Mouse (Mus musculus) forebrain, embryonic 13.5 days (tissue): ENCODE data around the gene Dguok. TPM values are rescaled to one million over a fixed set of nuclear protein-coding genes. Genes with fewer than 3 reads are reported as not detected.

Experiments
- ATAC-seq: fragments of 200-750 bp; cut with Nextera tagmentation; 2 replicates; pipeline ENCODE4 v1.8.0; 2017
- H3K27ac ChIP-seq: fragments of 300-500 bp; sonication (generic); 2 replicates; pipeline ENCODE4 v1.5.1; 2015; ENCODE audit warnings: inconsistent platforms, mild to moderate bottlenecking, moderate library complexity
- H3K27me3 ChIP-seq: fragments of 300-500 bp; sonication (generic); 2 replicates; pipeline ENCODE4 v1.6.1; 2015; ENCODE audit warnings: mild to moderate bottlenecking, inconsistent platforms
- H3K36me3 ChIP-seq: fragments of 300-500 bp; sonication (generic); 2 replicates; pipeline ENCODE4 v1.6.1; 2015; ENCODE audit warnings: mild to moderate bottlenecking, inconsistent platforms; ENCODE audit not compliant: poor library complexity, severe bottlenecking
- H3K4me1 ChIP-seq: fragments of 300-500 bp; sonication (generic); 2 replicates; pipeline ENCODE4 v1.6.1; 2015; ENCODE audit warnings: inconsistent platforms
- H3K4me2 ChIP-seq: fragments of 300-500 bp; sonication (generic); 2 replicates; pipeline ENCODE4 v1.6.1; 2015; ENCODE audit warnings: inconsistent platforms, mild to moderate bottlenecking, moderate library complexity
- H3K4me3 ChIP-seq: fragments of 300-500 bp; sonication (generic); 2 replicates; pipeline ENCODE4 v1.5.1; 2015; ENCODE audit warnings: mild to moderate bottlenecking, inconsistent platforms
- H3K9ac ChIP-seq: fragments of 300-500 bp; sonication (generic); 2 replicates; pipeline ENCODE4 v1.6.1; 2015; ENCODE audit warnings: mild to moderate bottlenecking, inconsistent platforms
- H3K9me3 ChIP-seq: fragments of 300-500 bp; sonication (generic); replicated peaks from 2 replicates; pipeline ENCODE4 v1.6.1; 2016; ENCODE audit warnings: inconsistent platforms
- WGBS: fragments of 180-500 bp; shearing (Covaris S2); methylation state at CpG from one replicate; pipeline ENCODE4 v1.1.7; 2015; 5-methylcytosine and 5-hydroxymethylcytosine counted together
- polyA plus RNA-seq: library from polyadenylated mRNA; unstranded; fragments of >200 nt; fragmentation: Nextera tagmentation; extraction: Ambion mirVana; gene quantifications from 2 replicates; pipeline ENCODE4 v1.2.1, GENCODE M21; 2015

The Dguok gene
- polyA plus RNA-seq, 1 experiment from 2014 or later = 68.9 TPM

DNA sequence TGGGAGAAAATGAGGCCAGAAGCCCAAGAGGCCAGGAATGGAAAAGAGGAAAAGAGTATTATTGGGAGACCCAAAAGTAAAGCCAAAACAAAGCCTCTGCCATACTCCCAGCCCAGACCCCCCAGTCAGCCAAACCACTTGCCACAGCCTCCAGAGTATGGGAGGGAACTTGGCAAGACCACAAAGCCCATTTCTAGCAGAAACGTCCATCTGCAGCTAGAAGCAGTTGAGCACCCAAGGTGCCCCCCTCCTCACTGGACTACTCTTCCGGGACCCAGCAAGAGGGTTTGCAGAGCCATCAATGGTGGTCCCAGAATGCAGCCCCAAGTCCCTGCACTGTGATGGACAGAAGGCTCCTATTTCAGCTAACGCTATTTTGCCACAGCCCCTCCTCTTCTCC is 69.0 kb downstream of the Dguok start:
- peak overlapping the region; percentile 1; the same call in 1 of the 2 replicates for H3K9ac ChIP-seq
- WGBS = 33% methylated on average over 3 of the region's 3 CpGs

DNA sequence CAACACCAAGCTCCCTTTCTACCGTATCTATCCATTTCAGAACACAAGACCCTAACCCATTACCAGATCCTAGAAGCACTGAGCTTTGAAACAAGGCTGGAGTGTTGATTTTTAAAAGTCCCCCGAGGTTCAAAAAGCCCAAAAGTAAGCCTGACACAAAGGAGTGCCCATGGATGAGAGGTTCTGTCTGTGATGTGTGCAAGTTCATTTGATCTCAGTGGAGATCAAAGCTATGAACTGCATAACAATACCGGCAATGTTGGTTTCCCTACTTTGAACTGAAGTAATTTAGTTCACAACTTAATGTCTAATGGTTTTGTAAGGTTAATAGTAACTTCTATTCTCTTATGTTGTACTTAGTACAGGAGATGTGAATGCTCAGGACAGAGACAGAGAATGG is 69.5 kb downstream of the Dguok start:
- ATAC-seq = no peak
- Histone ChIP-seq H3K27ac (no peak overlapping the region), H3K36me3 (peaks cover 29% of the 10 kb centered on the region), H3K4me1 (peaks cover 85% of the 10 kb centered on the region), H3K4me3 (no peak overlapping the region), H3K27me3 (no peaks in the 10 kb centered on the region), H3K9ac (0 out of 2 replicates have a peak overlapping the region, but pooled peaks have one; percentile 1), H3K9me3 (no peaks in the 10 kb centered on the region), H3K4me2 (no peak overlapping the region)
- WGBS = 80% methylated on average over 3 of the region's 3 CpGs

More for the DNA sequence above, 69.0 kb downstream of the Dguok start:
- peak overlapping the region; percentile 79 for H3K4me2 ChIP-seq
- peak overlapping the region; percentile 7; the same call in 1 of the 2 replicates for H3K4me3 ChIP-seq
- no peaks in the 10 kb centered on the region for H3K9me3 ChIP-seq
- peaks cover 23% of the 10 kb centered on the region for H3K36me3 ChIP-seq
- no peak overlapping the region for H3K27ac ChIP-seq
- no peaks in the 10 kb centered on the region for H3K27me3 ChIP-seq
- peaks cover 87% of the 10 kb centered on the region for H3K4me1 ChIP-seq
- no peak for ATAC-seq

DNA sequence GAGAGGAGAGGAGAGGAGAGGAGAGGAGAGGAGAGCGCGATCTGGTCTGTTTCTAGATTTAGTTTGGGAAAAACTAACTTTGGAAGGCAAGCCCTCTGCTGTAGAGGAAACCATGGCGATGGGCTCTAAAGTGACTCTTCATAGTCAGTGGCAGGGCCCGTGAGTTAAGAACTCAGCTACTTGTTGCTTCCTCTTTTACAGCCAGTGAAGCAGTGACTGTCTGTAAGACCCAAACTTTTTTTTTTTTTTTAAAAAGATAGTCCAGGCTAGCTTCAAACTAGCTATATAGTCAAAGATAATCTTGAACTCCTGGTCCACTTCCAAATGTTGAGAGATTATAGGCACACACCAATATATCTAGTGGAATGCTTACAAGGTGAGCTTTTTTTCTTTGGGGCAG is 70.2 kb downstream of the Dguok start:
- ATAC-seq = no peak
- Histone ChIP-seq H3K9ac (no peak overlapping the region), H3K36me3 (peaks cover 29% of the 10 kb centered on the region), H3K4me3 (no peak overlapping the region), H3K27ac (no peak overlapping the region), H3K4me1 (peaks cover 85% of the 10 kb centered on the region), H3K27me3 (no peaks in the 10 kb centered on the region), H3K4me2 (no peak overlapping the region), H3K9me3 (no peaks in the 10 kb centered on the region)
- 84% methylated on average over 4 of the region's 4 CpGs for WGBS

DNA sequence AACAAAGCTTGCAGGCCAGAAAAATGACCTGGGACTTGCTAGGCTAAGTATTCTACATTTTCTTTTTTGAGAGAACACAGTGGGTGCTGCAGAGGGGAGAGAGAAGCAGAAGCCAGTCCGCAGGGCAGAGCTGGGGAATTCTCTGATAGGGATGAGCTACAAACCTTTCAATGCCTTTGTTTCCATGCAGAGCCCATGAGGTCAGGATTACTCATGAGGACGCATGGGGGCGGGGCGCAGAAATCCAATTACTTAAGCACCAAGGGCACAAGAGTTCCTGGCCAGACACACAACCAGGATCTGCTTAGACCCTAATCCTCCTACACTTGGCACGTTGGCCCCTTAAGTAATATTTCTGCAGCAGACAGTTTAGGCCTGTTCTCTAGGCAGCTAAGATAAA is 71.6 kb downstream of the Dguok start:
- Histone ChIP-seq H3K36me3 (peaks cover 29% of the 10 kb centered on the region), H3K4me3 (no peak overlapping the region), H3K27me3 (no peaks in the 10 kb centered on the region), H3K4me1 (peaks cover 83% of the 10 kb centered on the region), H3K4me2 (peak overlapping the region; percentile 6; the same call in 1 of the 2 replicates), H3K9ac (peak overlapping the region; percentile 26; the same call in 1 of the 2 replicates), H3K27ac (peak overlapping the region; percentile 37; the same call in 1 of the 2 replicates), H3K9me3 (no peaks in the 10 kb centered on the region)
- 10% methylated on average over 5 of the region's 5 CpGs for WGBS
- no peak for ATAC-seq

DNA sequence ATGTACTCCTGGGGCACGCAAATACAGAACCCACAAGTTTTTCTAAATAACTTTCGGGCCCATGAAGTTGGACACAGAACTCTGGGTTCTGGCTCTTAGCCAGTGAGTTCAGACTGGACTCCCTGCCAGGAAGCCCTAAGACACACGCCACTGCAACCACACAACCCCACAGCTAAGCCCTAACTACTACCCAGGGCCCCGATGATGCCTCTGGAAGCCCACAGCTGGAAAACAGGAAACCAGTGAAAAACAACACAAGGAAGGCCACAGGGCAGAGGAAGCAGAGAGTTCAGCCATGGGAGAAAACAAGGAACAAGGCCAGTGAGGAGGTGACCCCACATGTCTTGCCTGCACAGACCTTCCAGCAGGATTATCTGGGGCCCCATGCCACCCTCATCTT is 73.2 kb downstream of the Dguok start:
- no peak overlapping the region for H3K9ac ChIP-seq

GRCm38 (mm10) chr6:83432966-83433365 is 73.8 kb downstream of the Dguok start:
- peaks cover 82% of the 10 kb centered on the region for H3K4me1 ChIP-seq
- H3K27me3 ChIP-seq = no peaks in the 10 kb centered on the region
- 89% methylated on average over 7 of the region's 7 CpGs for WGBS
- H3K9ac ChIP-seq = no peak overlapping the region
- ATAC-seq = no peak
- H3K9me3 ChIP-seq = no peaks in the 10 kb centered on the region
- H3K4me2 ChIP-seq = no peak overlapping the region
- no peak overlapping the region for H3K4me3 ChIP-seq
- H3K27ac ChIP-seq = no peak overlapping the region
- H3K36me3 ChIP-seq = peaks cover 17% of the 10 kb centered on the region; the same call in 1 of the 2 replicates

More for the DNA sequence above, 73.2 kb downstream of the Dguok start:
- Histone ChIP-seq H3K36me3 (peaks cover 23% of the 10 kb centered on the region; the same call in 1 of the 2 replicates), H3K4me3 (no peak overlapping the region), H3K27me3 (no peaks in the 10 kb centered on the region), H3K27ac (no peak overlapping the region), H3K9me3 (no peaks in the 10 kb centered on the region), H3K4me2 (no peak overlapping the region), H3K4me1 (peaks cover 82% of the 10 kb centered on the region)
- ATAC-seq = no peak
- 89% methylated on average over 4 of the region's 4 CpGs for WGBS

Other genes with a start within 250 kb of the Dguok start
- gene Mthfd2, start 181.1 kb downstream of the Dguok start, polyA plus RNA-seq = 29.4 and 32.5 TPM in 2 replicates
- 35.7 and 39.3 TPM in 2 replicates for gene Mob1a, start 181.0 kb downstream of the Dguok start, polyA plus RNA-seq
- gene Bola3, start 157.8 kb downstream of the Dguok start, polyA plus RNA-seq = 92.7 and 103 TPM in 2 replicates
- gene Tet3, start 47.9 kb downstream of the Dguok start, polyA plus RNA-seq = 65.3 and 79.4 TPM in 2 replicates
- 0.31 and 2.2 TPM in 2 replicates for gene Actg2, start 29.3 kb upstream of the Dguok start, polyA plus RNA-seq
- 37.2 and 40.0 TPM in 2 replicates for gene Stambp, start 65.8 kb upstream of the Dguok start, polyA plus RNA-seq
- gene Clec4f, start 149.2 kb upstream of the Dguok start, polyA plus RNA-seq = not detected in 2 replicates
- not detected in 2 replicates for gene Cd207, start 170.9 kb upstream of the Dguok start, polyA plus RNA-seq
- gene Vax2, start 204.3 kb upstream of the Dguok start, polyA plus RNA-seq = 0.19 TPM in 1 of 2 replicates, not detected in the other
- gene Atp6v1b1, start 236.0 kb upstream of the Dguok start, polyA plus RNA-seq = 0.19 TPM in 1 of 2 replicates, not detected in the other